Mouse (Mus musculus): ENCODE measurements at regions not wholly inside any gene's neighbourhood (a gene's known extent, or its start where the extent isn't known, plus 50 kb on each side); places are given as distances from the start of the nearest gene placed in this dataset.

- TF ChIP-seq CTCF (IDR thresholded peaks at IDR 0.05; ENCODE audit: insufficient read depth, low read depth, low read length): no peak
- TF ChIP-seq POLR2A (IDR thresholded peaks at IDR 0.05; ENCODE audit: insufficient read depth, low read depth, low read length): no peak
Observed at GRCm38 (mm10) chr2:166355944-166356343, 200.5 kb upstream of the Sulf2 start.
